Mouse (Mus musculus): ENCODE data around the gene Wdfy3.

Gene Wdfy3

DNA sequence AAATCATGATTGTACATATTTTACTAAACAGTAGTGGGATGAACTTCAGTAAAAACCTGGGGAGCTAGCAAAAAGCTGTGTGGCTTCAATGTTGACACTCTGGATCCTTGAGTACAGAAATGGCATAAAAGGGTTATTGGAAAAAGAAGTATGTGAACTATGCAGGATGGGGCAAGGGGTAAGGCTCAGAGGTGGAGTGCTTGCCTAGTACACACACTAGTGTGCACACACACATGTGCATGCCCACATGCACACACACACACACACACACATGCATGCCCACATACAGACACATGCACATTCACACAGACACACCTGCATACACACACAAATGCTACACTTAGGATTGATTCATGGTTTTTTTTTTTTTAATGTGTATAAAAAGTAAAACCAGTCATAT, 280.0 kb downstream of the Wdfy3 start:
- no peak for DNase-seq (ENCODE audit: low read depth in 2 of 2, low spot score in 2 of 2)

- DNase-seq (ENCODE audit: low read depth in 2 of 2, low spot score in 2 of 2): no peak
These were observed 283.7 kb downstream of the Wdfy3 start for GRCm38 (mm10) chr5:101785921-101786614.

DNA sequence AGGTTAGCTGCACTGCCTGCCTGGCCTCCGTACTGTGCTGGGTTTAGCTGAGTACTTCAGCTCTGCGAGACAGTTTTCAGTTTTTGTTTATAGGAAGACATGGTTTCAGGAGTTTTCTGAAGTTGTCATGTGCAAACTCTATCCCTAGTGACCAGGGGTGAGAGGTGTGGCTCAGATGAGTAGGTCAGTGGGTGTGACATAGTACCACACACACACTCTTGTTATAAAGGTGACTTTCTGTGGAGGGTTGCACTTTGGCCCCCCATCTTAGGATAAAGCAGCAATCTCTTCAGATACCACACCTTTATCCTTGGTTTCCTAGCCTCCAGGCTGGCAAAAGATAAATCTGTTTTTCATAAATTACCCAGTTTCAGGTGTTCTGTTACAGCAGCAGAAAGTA, 284.9 kb downstream of the Wdfy3 start:
- DNase-seq (ENCODE audit: low read depth in 2 of 2, low spot score in 2 of 2): no peak

GRCm38 (mm10) chr5:101784328-101784727, 285.4 kb downstream of the Wdfy3 start:
- no peak for DNase-seq (ENCODE audit: low read depth in 2 of 2, low spot score in 2 of 2)

Measured in CD8-positive naive resting alpha-beta T cell, adult 2 months (primary cell).